Mouse (Mus musculus) hindbrain, postnatal 0 days (tissue): ENCODE data around the gene Chd8. TPM values are rescaled to one million over a fixed set of nuclear protein-coding genes. Genes with fewer than 3 reads are reported as not detected.

Experiments used
- ATAC-seq: fragments of 200-750 bp; cut with Nextera tagmentation; 2 replicates; pipeline ENCODE4 v1.8.0; 2017; ENCODE audit warnings: mild to moderate bottlenecking, moderate TSS enrichment, moderate library complexity
- DNase-seq: peaks from one replicate; pipeline ENCODE4 v3.0.0-alpha.2; 2015; ENCODE audit warnings: low spot score
- H3K27ac ChIP-seq: fragments of 300-500 bp; sonication (generic); 2 replicates; pipeline ENCODE4 v1.5.1; 2014; ENCODE audit warnings: mild to moderate bottlenecking
- H3K27me3 ChIP-seq: fragments of 300-500 bp; sonication (generic); 2 replicates; pipeline ENCODE4 v1.6.1; 2014; ENCODE audit warnings: low read length, mixed read lengths; ENCODE audit not compliant: insufficient read depth
- H3K36me3 ChIP-seq: fragments of 300-500 bp; sonication (generic); 2 replicates; pipeline ENCODE4 v1.6.1; 2014; ENCODE audit warnings: low read length, mixed read lengths; ENCODE audit not compliant: insufficient read depth
- H3K4me1 ChIP-seq: fragments of 300-500 bp; sonication (generic); 2 replicates; pipeline ENCODE4 v1.6.1; 2014; ENCODE audit warnings: antibody characterized with exemption, low read length, mixed read lengths; ENCODE audit not compliant: insufficient read depth
- H3K4me2 ChIP-seq: fragments of 300-500 bp; sonication (generic); 2 replicates; pipeline ENCODE4 v1.6.1; 2014; ENCODE audit warnings: low read depth, mild to moderate bottlenecking, low read length, moderate library complexity, mixed read lengths
- H3K4me3 ChIP-seq: fragments of 300-500 bp; sonication (generic); 2 replicates; pipeline ENCODE4 v1.5.1; 2014; ENCODE audit warnings: low read length
- H3K9ac ChIP-seq: fragments of 300-500 bp; sonication (generic); replicated peaks from 2 replicates; pipeline ENCODE4 v1.6.1; 2014; ENCODE audit warnings: mild to moderate bottlenecking, low read length, moderate library complexity, mixed read lengths
- H3K9me3 ChIP-seq: fragments of 300-500 bp; sonication (generic); 2 replicates; pipeline ENCODE4 v1.6.1; 2016; ENCODE audit warnings: low read length, mixed read lengths
- CTCF ChIP-seq: IDR thresholded peaks from 2 replicates; pipeline ENCODE4 v1.5.1; 2016; ENCODE audit warnings: antibody characterized with exemption, control low read depth, low read depth
- WGBS: fragments of 180-500 bp; shearing (Covaris S2); extraction: QIAGEN DNeasy Blood & Tissue Kit; methylation state at CpG from one replicate; pipeline ENCODE4 v1.1.7; 2014; 5-methylcytosine and 5-hydroxymethylcytosine counted together
- polyA plus RNA-seq: library from polyadenylated mRNA; unstranded; fragments of >200 nt; fragmentation: Nextera tagmentation; extraction: Ambion mirVana; gene quantifications from 2 replicates; pipeline ENCODE4 v1.2.1, GENCODE M21; 2015
- total RNA-seq: library from RNA; depleted of rRNA; stranded (reverse); fragments of >200 nt; gene quantifications from 2 replicates; pipeline ENCODE4 v1.2.3, GENCODE M21; 2014

Chd8 gene
- total and polyA plus RNA-seq, 2 experiments from 2014 or later: 32.6 to 83.0 TPM

DNA sequence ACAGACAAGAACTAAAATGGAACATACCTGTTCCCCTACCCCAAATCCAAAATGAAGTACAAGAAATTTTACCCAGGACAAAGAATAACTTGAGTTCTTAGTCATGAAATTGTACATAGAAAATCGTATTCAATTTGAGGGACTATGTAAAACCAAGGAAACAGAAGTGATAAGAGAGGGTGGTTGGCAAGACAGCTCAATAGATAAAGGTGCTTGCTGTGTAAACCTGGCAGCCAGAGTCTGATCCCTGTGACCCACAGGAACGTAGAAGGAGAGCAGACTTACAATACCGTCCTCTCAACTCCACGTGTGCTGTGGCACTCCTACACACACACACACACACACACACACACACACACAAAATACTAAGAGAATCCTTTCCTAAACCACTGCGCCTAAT lies 40.3 kb downstream of the Chd8 start:
- H3K9ac ChIP-seq: no peak overlapping the region
- TF ChIP-seq CTCF: no peak
- no peaks in the 10 kb centered on the region for H3K4me1 ChIP-seq
- H3K36me3 ChIP-seq: peaks cover 77% of the 10 kb centered on the region
- no peaks in the 10 kb centered on the region for H3K27me3 ChIP-seq
- H3K9me3 ChIP-seq: no peaks in the 10 kb centered on the region
- no peak for DNase-seq
- no peak overlapping the region for H3K4me2 ChIP-seq
- 93% methylated on average over 5 of the region's 5 CpGs for WGBS
- H3K27ac ChIP-seq: no peak overlapping the region
- ATAC-seq: no peak
- no peak overlapping the region for H3K4me3 ChIP-seq

DNA sequence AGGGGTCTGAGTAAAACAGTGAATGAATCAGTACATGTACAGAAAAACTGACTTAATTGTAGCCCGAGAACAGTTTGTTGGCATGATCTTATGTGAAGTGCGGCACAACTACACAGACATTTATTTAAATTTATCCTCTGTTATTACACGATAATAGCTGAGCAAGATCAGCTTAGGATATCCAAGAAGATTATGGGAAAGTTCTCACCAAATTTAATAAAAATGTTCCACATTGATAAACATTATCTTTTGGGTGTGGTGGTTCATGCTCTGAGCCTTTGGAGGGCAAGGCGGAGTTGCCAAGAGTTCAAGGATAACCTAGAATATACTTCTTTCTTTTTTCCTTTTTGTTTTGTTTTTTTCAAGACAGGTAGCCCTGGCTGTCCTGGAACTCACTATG lies 58.2 kb downstream of the Chd8 start:
- Histone ChIP-seq H3K27ac (no peak overlapping the region), H3K9ac (no peak overlapping the region), H3K9me3 (no peaks in the 10 kb centered on the region), H3K4me3 (no peak overlapping the region), H3K27me3 (no peaks in the 10 kb centered on the region), H3K4me1 (no peaks in the 10 kb centered on the region), H3K36me3 (peaks cover 28% of the 10 kb centered on the region), H3K4me2 (no peak overlapping the region)
- DNase-seq (no peak), ATAC-seq (no peak)
- no peak for TF ChIP-seq CTCF
- 92% methylated on average over 4 of the region's 4 CpGs for WGBS

DNA sequence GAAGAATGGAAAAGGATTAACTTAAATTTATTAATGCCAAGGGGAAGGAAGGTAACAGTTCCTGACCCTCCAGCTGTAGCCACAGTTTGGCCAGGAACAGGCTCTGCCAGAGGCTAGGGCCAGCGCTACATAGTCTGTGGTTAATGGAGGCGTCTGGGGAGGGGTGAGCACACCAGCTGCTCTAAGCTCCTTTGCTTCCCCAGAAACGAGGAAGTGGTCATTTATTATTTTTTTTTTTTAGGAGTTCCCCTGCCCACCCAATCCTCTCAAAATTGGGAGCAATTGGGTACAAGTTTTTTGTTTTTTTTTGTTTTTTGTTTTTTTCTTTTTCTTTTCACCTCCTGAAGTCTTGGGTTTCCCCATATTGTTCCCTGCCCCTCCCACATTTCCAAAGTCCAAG lies 59.4 kb downstream of the Chd8 start:
- no peak for TF ChIP-seq CTCF
- no peak overlapping the region for H3K9ac ChIP-seq
- H3K27me3 ChIP-seq: no peaks in the 10 kb centered on the region
- H3K4me3 ChIP-seq: peak overlapping the region; percentile 98; the same call in 1 of the 2 replicates
- DNase-seq: no peak
- no peak overlapping the region for H3K27ac ChIP-seq
- no peaks in the 10 kb centered on the region for H3K4me1 ChIP-seq
- H3K4me2 ChIP-seq: peak overlapping the region; percentile 92
- H3K36me3 ChIP-seq: peaks cover 18% of the 10 kb centered on the region
- H3K9me3 ChIP-seq: no peaks in the 10 kb centered on the region
- WGBS: 13% methylated on average over 3 of the region's 3 CpGs
- no peak for ATAC-seq

DNA sequence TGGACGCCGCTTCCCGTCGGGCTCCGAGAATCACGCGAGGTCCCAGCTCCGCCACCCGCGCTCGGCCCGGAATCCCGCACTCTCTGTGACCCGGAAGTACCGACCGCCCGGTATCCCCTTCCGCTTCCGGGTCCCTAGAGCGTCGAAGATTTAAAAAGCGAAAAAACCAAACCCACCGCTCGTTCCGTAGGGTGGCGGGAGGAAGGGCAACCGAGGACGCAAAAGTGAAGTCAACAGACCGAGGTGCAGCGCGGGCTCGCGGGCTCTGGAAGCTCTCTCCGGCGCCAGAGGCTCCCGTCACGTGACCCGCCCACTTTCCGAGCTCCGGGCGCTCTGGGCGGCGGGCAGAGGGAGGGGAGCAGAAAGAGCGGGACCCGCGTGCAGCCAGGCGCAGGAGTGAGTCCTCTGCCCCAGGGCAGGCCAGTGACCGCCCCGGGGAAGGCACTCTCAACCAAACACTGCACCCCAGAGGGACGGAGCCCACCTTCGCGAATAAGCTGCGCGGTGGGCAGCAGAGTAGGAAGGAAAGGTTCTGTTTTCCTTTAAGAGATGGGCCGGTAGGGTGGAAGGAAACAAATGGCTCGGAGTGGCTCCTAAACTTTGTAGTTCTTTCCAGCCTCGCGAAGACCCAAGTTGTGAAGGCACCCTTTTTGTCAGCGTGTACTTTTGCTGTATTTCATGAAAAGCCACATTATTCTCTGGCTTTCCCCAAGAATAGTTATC lies 60.3 kb downstream of the Chd8 start, which contains the start of gene Supt16:
TSS of gene Supt16 (minus strand) at position 261 of the 723 bp plus-strand sequence.
- WGBS: 2% methylated on average over 58 of the region's 59 CpGs
- H3K9ac ChIP-seq: peak within 1 kb of the TSS; percentile 97
- H3K36me3 ChIP-seq: peaks cover 16% of the 10 kb centered on the region
- peak within 1 kb of the TSS; percentile 98 for H3K27ac ChIP-seq
- peak within 1 kb of the TSS; percentile 92 for H3K4me2 ChIP-seq
- TF ChIP-seq CTCF: no peak
- no peaks in the 10 kb centered on the region for H3K9me3 ChIP-seq
- H3K27me3 ChIP-seq: no peaks in the 10 kb centered on the region
- DNase-seq (peak; percentile 91), ATAC-seq (peak; percentile 98)
- H3K4me1 ChIP-seq: no peaks in the 10 kb centered on the region
- H3K4me3 ChIP-seq: peak within 1 kb of the TSS; percentile 98

DNA sequence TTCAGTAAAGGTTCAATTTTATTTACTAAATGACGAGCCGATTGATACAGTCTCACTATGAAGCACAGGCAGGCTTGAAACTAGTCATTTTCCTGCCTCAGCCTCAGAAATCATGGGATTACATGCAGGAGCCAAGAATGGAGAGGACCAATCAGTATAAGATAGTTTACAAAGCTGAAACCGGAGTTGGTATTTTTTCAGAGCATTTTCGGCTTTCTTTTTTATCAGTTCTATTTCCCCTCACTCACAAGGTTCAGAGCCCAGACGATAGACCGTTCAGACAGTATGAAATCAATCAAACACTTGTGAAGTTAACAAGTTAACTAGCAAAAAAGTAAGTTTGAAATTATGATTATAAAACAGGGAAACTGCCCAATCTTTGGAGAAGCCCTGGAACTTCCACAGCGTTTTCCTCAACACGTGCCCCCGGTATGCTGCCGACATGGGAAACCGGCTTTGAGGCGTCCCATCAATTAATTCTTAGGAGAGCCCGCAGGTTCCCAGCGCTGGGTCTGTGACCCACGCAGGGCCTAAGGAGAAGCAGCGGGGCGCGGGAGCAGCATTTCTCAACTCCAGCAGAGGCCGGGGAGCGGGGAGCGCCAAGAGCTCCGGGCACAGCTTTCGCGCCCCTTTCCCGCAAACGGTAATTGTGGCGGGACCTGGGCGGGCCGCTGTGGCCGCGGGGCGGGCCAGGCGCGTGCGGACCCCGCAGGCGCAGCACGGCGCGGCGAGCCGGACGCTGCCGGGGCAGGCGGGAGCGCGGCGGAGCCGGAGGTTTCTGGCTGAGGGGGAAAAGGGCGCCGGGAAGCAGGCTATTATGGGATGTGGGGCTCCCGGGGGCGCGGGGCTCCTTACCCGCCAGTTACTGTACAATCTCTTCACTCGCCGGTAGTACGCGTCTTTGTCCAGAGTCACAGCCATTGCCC lies 61.1 kb downstream of the Chd8 start:
- H3K9ac ChIP-seq: peak overlapping the region; percentile 97
- peak overlapping the region; percentile 98 for H3K27ac ChIP-seq
- no peaks in the 10 kb centered on the region for H3K27me3 ChIP-seq
- DNase-seq: peak; percentile 23
- H3K4me3 ChIP-seq: peak overlapping the region; percentile 98
- TF ChIP-seq CTCF: no peak
- H3K36me3 ChIP-seq: peaks cover 19% of the 10 kb centered on the region
- H3K9me3 ChIP-seq: no peaks in the 10 kb centered on the region
- H3K4me1 ChIP-seq: no peaks in the 10 kb centered on the region
- WGBS: 1% methylated on average over 56 of the region's 59 CpGs
- peak overlapping the region; percentile 92 for H3K4me2 ChIP-seq
- no peak; the same call in 1 of the 2 replicates for ATAC-seq

DNA sequence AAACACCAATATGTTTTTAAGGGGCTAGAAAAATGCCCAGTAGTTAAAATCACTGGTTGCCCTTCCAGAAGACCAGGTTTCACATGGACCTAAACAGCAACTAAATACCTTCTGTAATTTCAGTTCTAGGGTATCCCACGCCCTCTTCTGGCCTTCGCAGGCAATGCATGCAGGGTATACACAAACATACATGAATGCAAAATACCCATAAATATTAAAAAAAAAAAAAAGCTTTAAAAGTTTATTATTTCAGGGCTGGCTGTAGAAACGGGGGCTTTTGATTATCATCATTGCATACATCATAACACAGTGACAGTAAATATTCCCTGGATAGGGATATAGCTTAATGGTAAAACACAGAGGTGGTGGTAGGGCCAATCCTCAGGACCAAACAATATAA lies 61.9 kb downstream of the Chd8 start:
- no peaks in the 10 kb centered on the region for H3K9me3 ChIP-seq
- H3K27me3 ChIP-seq: no peaks in the 10 kb centered on the region
- ATAC-seq (no peak), DNase-seq (peak; percentile 67)
- peak overlapping the region; percentile 92 for H3K4me2 ChIP-seq
- peak; percentile 70 for TF ChIP-seq CTCF
- peaks cover 19% of the 10 kb centered on the region for H3K36me3 ChIP-seq
- H3K9ac ChIP-seq: 0 out of 2 replicates have a peak overlapping the region, but pooled peaks have one; percentile 97
- H3K27ac ChIP-seq: no peak overlapping the region
- no peaks in the 10 kb centered on the region for H3K4me1 ChIP-seq
- WGBS: 14% methylated on average over 3 of the region's 3 CpGs
- peak overlapping the region; percentile 98 for H3K4me3 ChIP-seq
